Mouse (Mus musculus): ENCODE measurements around the gene Aldh2. TPM values are rescaled to one million over a fixed set of nuclear protein-coding genes. Genes with fewer than 3 reads are reported as not detected.

Aldh2 gene
- polyA plus RNA-seq (2012; rRNA removed): 127 and 168 TPM in 2 replicates

DNA sequence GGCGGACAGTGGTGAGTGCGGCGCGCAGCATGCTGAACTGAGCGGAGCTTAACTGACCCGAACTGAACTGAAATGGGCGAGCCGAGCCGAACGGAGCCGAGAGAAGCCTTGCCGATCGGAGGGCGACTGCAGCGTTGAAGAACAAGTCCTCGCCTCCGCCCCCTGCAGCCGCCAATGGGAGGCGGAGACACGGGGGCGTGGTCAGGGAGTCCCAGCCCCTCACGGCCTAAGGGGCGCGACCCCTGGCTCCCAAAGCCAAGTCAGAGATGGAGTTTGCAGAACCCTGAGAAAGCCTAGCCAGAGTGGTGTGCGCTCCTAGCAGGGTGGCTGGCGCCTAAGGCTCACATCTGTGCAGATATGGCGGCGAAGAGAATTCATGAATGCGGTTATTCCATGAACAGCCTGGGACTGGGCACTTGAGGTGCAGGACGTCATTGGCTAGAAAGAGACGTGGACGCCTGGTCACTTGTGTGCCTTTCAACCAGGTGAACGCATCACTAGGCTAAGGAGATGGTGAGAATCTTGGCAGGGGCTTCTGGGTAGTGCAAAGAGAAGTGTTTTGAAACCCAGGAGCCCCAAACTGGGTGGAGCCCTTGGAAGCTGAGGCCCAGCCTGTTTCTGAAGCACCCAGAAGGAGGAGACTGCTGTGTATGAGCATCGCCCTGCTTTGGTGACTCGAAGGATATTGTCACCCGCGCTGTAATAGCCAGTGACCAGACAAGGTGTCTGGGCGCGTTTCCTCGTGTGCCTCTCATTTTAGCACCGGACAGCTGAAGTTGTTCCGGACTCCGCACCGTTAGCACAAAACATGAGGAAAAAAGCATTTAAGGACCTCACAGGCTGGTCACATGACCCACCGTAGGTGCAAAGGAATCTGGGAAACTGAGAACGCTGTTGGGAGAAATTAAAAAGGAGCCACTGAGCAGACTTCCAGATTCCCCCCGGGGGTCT is at the start of gene Aldh2:
Gene Aldh2 (minus strand): TSS at position 374 of the 951 bp plus-strand sequence.

GRCm38 (mm10) chr5:121618592-121619513 is 25.2 kb upstream of the Aldh2 start, which contains the start of gene Acad12:
Acad12 (minus strand) TSS chr5:121618938.

GRCm38 (mm10) chr5:121545793-121546529 is 47.7 kb downstream of the Aldh2 start, which contains the start of gene Mapkapk5:
Mapkapk5 (minus strand) TSS chr5:121545905.

GRCm38 (mm10) chr5:121544910-121545792 is 48.5 kb downstream of the Aldh2 start, which contains the start of the genes Adam1a and Gm42878:
Adam1a (minus strand) TSS chr5:121545482.
Gm42878 (minus strand) TSS chr5:121545482.

Other genes starting within 250 kb of the Aldh2 start
- gene Trafd1, start 208.2 kb downstream of the Aldh2 start, polyA plus RNA-seq (2012; rRNA removed): 167 and 181 TPM in 2 replicates
- 25.9 and 28.1 TPM in 2 replicates for gene Naa25, start 195.9 kb downstream of the Aldh2 start, polyA plus RNA-seq (2012; rRNA removed)
- 1.0 and 1.5 TPM in 2 replicates for gene Tmem116, start 141.9 kb downstream of the Aldh2 start, polyA plus RNA-seq (2012; rRNA removed)
- gene Erp29, start 141.3 kb downstream of the Aldh2 start, polyA plus RNA-seq (2012; rRNA removed): 135 and 148 TPM in 2 replicates
- not detected in 2 replicates for gene Adam1b, start 90.4 kb downstream of the Aldh2 start, polyA plus RNA-seq (2012; rRNA removed)
- 33.9 and 34.1 TPM in 2 replicates for gene Adam1a, start 48.3 kb downstream of the Aldh2 start, polyA plus RNA-seq (2012; rRNA removed)
- gene Gm42878, start 48.3 kb downstream of the Aldh2 start, polyA plus RNA-seq (2012; rRNA removed): 0.28 and 0.39 TPM in 2 replicates
- 129 and 142 TPM in 2 replicates for gene Mapkapk5, start 47.9 kb downstream of the Aldh2 start, polyA plus RNA-seq (2012; rRNA removed)
- gene Acad12, start 25.1 kb upstream of the Aldh2 start, polyA plus RNA-seq (2012; rRNA removed): 1.7 and 2.5 TPM in 2 replicates
- gene Acad10, start 66.7 kb upstream of the Aldh2 start, polyA plus RNA-seq (2012; rRNA removed): 1.8 and 2.1 TPM in 2 replicates
- gene Brap, start 66.7 kb upstream of the Aldh2 start, polyA plus RNA-seq (2012; rRNA removed): 34.7 and 37.6 TPM in 2 replicates
- gene Atxn2, start 117.5 kb upstream of the Aldh2 start, polyA plus RNA-seq (2012; rRNA removed): 150 and 171 TPM in 2 replicates
- gene Sh2b3, start 243.8 kb upstream of the Aldh2 start, polyA plus RNA-seq (2012; rRNA removed): 9.7 and 12.6 TPM in 2 replicates